Mouse (Mus musculus) MEL (cell line): Measurements from ENCODE around the gene Ing1. TPM values are rescaled to one million over a fixed set of nuclear protein-coding genes. Genes with fewer than 3 reads are reported as not detected.
A peak's percentile ranks its signal among the peaks of the same experiment; 100 is the strongest.

Experiments
- DNase-seq: peaks from one replicate; pipeline ENCODE4 v3.0.0; 2011; ENCODE audit warnings: low read depth, low spot score
- H3K27ac ChIP-seq: 2 replicates; pipeline ENCODE4 v1.5.1; 2012; ENCODE audit warnings: low read depth, mild to moderate bottlenecking, control low read depth, low read length, moderate library complexity; ENCODE audit not compliant: control insufficient read depth
- H3K27me3 ChIP-seq, 2 experiments: fragments of 150-350 bp in 1 of 2; sonication (generic) in 1 of 2; 2 replicates each; pipeline ENCODE4 v1.6.1; 2012; ENCODE audit warnings: low read length in 2 of 2, mild to moderate bottlenecking in 2 of 2, improper control_type of control experiment in 1 of 2, moderate library complexity in 1 of 2; ENCODE audit not compliant: insufficient read depth in 2 of 2, control insufficient read depth in 1 of 2
- H3K36me3 ChIP-seq, 2 experiments: 2 replicates each; pipeline ENCODE4 v1.6.1; 2012 to 2014; ENCODE audit warnings: low read length in 2 of 2, improper control_type of control experiment in 1 of 2, inconsistent platforms in 1 of 2, mild to moderate bottlenecking in 1 of 2; ENCODE audit not compliant: insufficient read depth in 2 of 2, control insufficient read depth in 1 of 2
- H3K4me1 ChIP-seq, 2 experiments: fragments of 150-350 bp in 1 of 2; sonication (generic) in 1 of 2; 2 replicates each; pipeline ENCODE4 v1.6.1; 2012; ENCODE audit warnings: low read length in 2 of 2, improper control_type of control experiment in 1 of 2, mild to moderate bottlenecking in 1 of 2; ENCODE audit not compliant: insufficient read depth in 2 of 2, control insufficient read depth in 1 of 2
- H3K4me3 ChIP-seq, 2 experiments: fragments of 150-350 bp in 1 of 2; sonication (generic) in 1 of 2; 2 replicates each; pipeline ENCODE4 v1.5.1; 2012; ENCODE audit warnings: low read depth in 2 of 2, low read length in 2 of 2, mild to moderate bottlenecking in 2 of 2, moderate library complexity in 2 of 2, control low read depth in 1 of 2, improper control_type of control experiment in 1 of 2; ENCODE audit not compliant: control insufficient read depth in 1 of 2, insufficient read depth in 1 of 2
- H3K79me2 ChIP-seq: 2 replicates; pipeline ENCODE4 v1.6.1; 2012; ENCODE audit warnings: mild to moderate bottlenecking, low read length, moderate library complexity; ENCODE audit not compliant: control insufficient read depth, poor library complexity, insufficient read depth
- H3K9ac ChIP-seq: 2 replicates; pipeline ENCODE4 v1.6.1; 2012; ENCODE audit warnings: low read depth, mild to moderate bottlenecking, control low read depth, low read length, moderate library complexity; ENCODE audit not compliant: control insufficient read depth, poor library complexity, severe bottlenecking
- H3K9me3 ChIP-seq: fragments of 150-350 bp; sonication (generic); replicated peaks from 2 replicates; pipeline ENCODE4 v1.6.1; 2012; ENCODE audit warnings: mild to moderate bottlenecking, low read length, improper control_type of control experiment, moderate library complexity; ENCODE audit not compliant: insufficient read depth
- CTCF ChIP-seq, 3 experiments: IDR thresholded peaks in 2 of 3; conservative IDR thresholded peaks in 1 of 3; 2 replicates each; pipeline ENCODE4 v1.5.1; 2011 to 2012; ENCODE audit warnings: low read length in 3 of 3, low read depth in 2 of 3, mild to moderate bottlenecking in 2 of 3, improper control_type of control experiment in 1 of 3, inconsistent platforms in 1 of 3, mixed read lengths in 1 of 3, moderate library complexity in 1 of 3; ENCODE audit not compliant: control insufficient read depth in 1 of 3, insufficient read depth in 1 of 3, poor library complexity in 1 of 3, severe bottlenecking in 1 of 3
- E2F4 ChIP-seq: IDR thresholded peaks from 2 replicates; pipeline ENCODE4 v1.6.1; 2011; ENCODE audit warnings: low read depth, low read length, improper control_type of control experiment, borderline replicate concordance
- ETS1 ChIP-seq: IDR thresholded peaks from 2 replicates; pipeline ENCODE4 v1.6.1; 2012; ENCODE audit warnings: low read depth, mild to moderate bottlenecking, inconsistent platforms, low read length, improper control_type of control experiment, moderate library complexity
- GABPA ChIP-seq: IDR thresholded peaks from 2 replicates; pipeline ENCODE4 v1.6.1; 2012; ENCODE audit warnings: low read depth, mild to moderate bottlenecking, inconsistent platforms, low read length, improper control_type of control experiment, moderate library complexity
- GATA1 ChIP-seq: IDR thresholded peaks from 2 replicates; pipeline ENCODE4 v1.6.1; 2011; ENCODE audit warnings: low read depth, low read length, improper control_type of control experiment
- HCFC1 ChIP-seq: IDR thresholded peaks from 2 replicates; pipeline ENCODE4 v1.6.1; 2012; ENCODE audit warnings: low read depth, mild to moderate bottlenecking, inconsistent platforms, low read length, improper control_type of control experiment, moderate library complexity
- MAFK ChIP-seq: IDR thresholded peaks from 2 replicates; pipeline ENCODE4 v1.6.1; 2011; ENCODE audit warnings: low read depth, mild to moderate bottlenecking, low read length, improper control_type of control experiment, borderline replicate concordance
- MAX ChIP-seq: IDR thresholded peaks from 2 replicates; pipeline ENCODE4 v1.6.1; 2011; ENCODE audit warnings: low read length, improper control_type of control experiment
- MXI1 ChIP-seq: IDR thresholded peaks from 2 replicates; pipeline ENCODE4 v1.6.1; 2011; ENCODE audit warnings: mild to moderate bottlenecking, low read depth, low read length, improper control_type of control experiment
- MYB ChIP-seq: IDR thresholded peaks from 2 replicates; pipeline ENCODE4 v1.6.1; 2011; ENCODE audit warnings: mild to moderate bottlenecking, low read depth, low read length, improper control_type of control experiment
- NELFE ChIP-seq: IDR thresholded peaks from 2 replicates; pipeline ENCODE4 v1.6.1; 2011; ENCODE audit warnings: low read depth, low read length, improper control_type of control experiment
- POLR2A ChIP-seq, 2 experiments: IDR thresholded peaks; 2 replicates each; pipeline ENCODE4 v1.6.1; 2011 to 2012; ENCODE audit warnings: low read length in 2 of 2, mild to moderate bottlenecking in 2 of 2, control low read depth in 1 of 2, improper control_type of control experiment in 1 of 2, low read depth in 1 of 2, moderate library complexity in 1 of 2; ENCODE audit not compliant: control insufficient read depth in 1 of 2, insufficient read depth in 1 of 2, poor library complexity in 1 of 2
- RAD21 ChIP-seq: IDR thresholded peaks from 2 replicates; pipeline ENCODE4 v1.6.1; 2011; ENCODE audit warnings: mild to moderate bottlenecking, low read depth, low read length, improper control_type of control experiment
- RCOR1 ChIP-seq: IDR thresholded peaks from 2 replicates; pipeline ENCODE4 v1.6.1; 2012; ENCODE audit warnings: low read depth, mild to moderate bottlenecking, inconsistent platforms, low read length, improper control_type of control experiment
- TBP ChIP-seq: IDR thresholded peaks from 2 replicates; pipeline ENCODE4 v1.8.0; 2011; ENCODE audit warnings: low read depth, low read length, improper control_type of control experiment
- ZMIZ1 ChIP-seq: IDR thresholded peaks from 2 replicates; pipeline ENCODE4 v1.6.1; 2012; ENCODE audit warnings: low read depth, mild to moderate bottlenecking, inconsistent platforms, low read length, improper control_type of control experiment, moderate library complexity
- polyA plus RNA-seq, 2 experiments: library from polyadenylated mRNA; stranded (reverse) in 1 of 2; unstranded in 1 of 2; fragments of >175 nt in 1 of 2; fragments of >200 nt in 1 of 2; gene quantifications; 2 replicates each; pipeline versions ENCODE4 v1.2.1 to v1.2.4; 2012; ENCODE audit warnings: low replicate concordance in 2 of 2, low read depth in 1 of 2; ENCODE audit not compliant: insufficient read length in 2 of 2, insufficient read depth in 1 of 2, missing spikeins in 1 of 2
- total RNA-seq: library from RNA; depleted of rRNA; stranded (reverse); fragments of 300-350 nt; gene quantifications from 2 replicates; pipeline ENCODE4 v1.2.3, GENCODE M21; 2012

Ing1 gene
- total and polyA plus RNA-seq, 3 experiments = 35.9 to 91.0 TPM; not detected in 1

- TF ChIP-seq GATA1 (no peak), MAFK (no peak), NELFE (peak; percentile 98), HCFC1 (peak; percentile 86), RCOR1 (0 out of 2 replicates have a peak, but pooled peaks have one; percentile 29), MAX (peak; percentile 66), GABPA (no peak), POLR2A (IDR thresholded peaks at IDR 0.05; ENCODE audit: control insufficient read depth in 1 of 2, insufficient read depth in 1 of 2, low read depth in 1 of 2, low read length in 2 of 2, poor library complexity in 1 of 2) (peak; percentile 94 to 99), ZMIZ1 (peak; percentile 99), MYB (no peak), TBP (peak; percentile 99), CTCF (IDR thresholded peaks at IDR 0.05 in 2 of 3, conservative IDR thresholded peaks at IDR 0.05 in 1 of 3; ENCODE audit: control insufficient read depth in 1 of 3, insufficient read depth in 1 of 3, low read depth in 2 of 3, low read length in 3 of 3, poor library complexity in 1 of 3, severe bottlenecking in 1 of 3) (no peak), RAD21 (no peak)
These were observed 585 bp downstream of the Ing1 start (continued) for GRCm38 (mm10) chr8:11555720-11556591.

GRCm38 (mm10) chr8:11556691-11557423 is 1.5 kb downstream of the Ing1 start:
- Histone ChIP-seq H3K9ac (peak overlapping the region; percentile 94), H3K4me1 (peaks cover 4 to 22% of the 10 kb centered on the region in 2 experiments; a peak in 3 of 4 replicates), H3K79me2 (peaks cover 44% of the 10 kb centered on the region), H3K9me3 (no peaks in the 10 kb centered on the region), H3K4me3 (peak overlapping the region; percentile 91 to 98), H3K27me3 (no peaks in the 10 kb centered on the region), H3K36me3 (peaks cover 0 to 19% of the 10 kb centered on the region in 2 experiments; a peak in 2 of 4 replicates), H3K27ac (peak overlapping the region; percentile 78)
- peak; percentile 12; the same call in 1 of the 2 replicates for TF ChIP-seq MXI1
- no peak for TF ChIP-seq E2F4
- TF ChIP-seq POLR2A (IDR thresholded peaks at IDR 0.05; ENCODE audit: control insufficient read depth in 1 of 2, insufficient read depth in 1 of 2, low read depth in 1 of 2, low read length in 2 of 2, poor library complexity in 1 of 2) = 0 out of 4 replicates have a peak, but pooled peaks of 1 of the 2 experiments have one; percentile 15
- TF ChIP-seq ETS1 = no peak
- peak; percentile 66 for DNase-seq
